Mouse (Mus musculus) heart, postnatal 25 days (tissue): ENCODE data around the gene Adcy2. TPM values are rescaled to one million over a fixed set of nuclear protein-coding genes. Genes with fewer than 3 reads are reported as not detected.

ENCODE experiments used
- DNase-seq: peaks from one replicate; pipeline ENCODE4 v3.0.0; 2022; ENCODE audit warnings: low spot score
- intact Hi-C: fragments of 180-260 bp; cut with DNase I; formaldehyde crosslinking; loops from one replicate; pipeline ENCODE4 v1.15.1; 2025
- total RNA-seq, 2 experiments: library from RNA; stranded (reverse); gene quantifications; 2 replicates each; pipeline ENCODE4 v1.2.3; 2021

Gene Adcy2
- total RNA-seq = under 1 TPM; 0.42 to 0.44 TPM

DNA sequence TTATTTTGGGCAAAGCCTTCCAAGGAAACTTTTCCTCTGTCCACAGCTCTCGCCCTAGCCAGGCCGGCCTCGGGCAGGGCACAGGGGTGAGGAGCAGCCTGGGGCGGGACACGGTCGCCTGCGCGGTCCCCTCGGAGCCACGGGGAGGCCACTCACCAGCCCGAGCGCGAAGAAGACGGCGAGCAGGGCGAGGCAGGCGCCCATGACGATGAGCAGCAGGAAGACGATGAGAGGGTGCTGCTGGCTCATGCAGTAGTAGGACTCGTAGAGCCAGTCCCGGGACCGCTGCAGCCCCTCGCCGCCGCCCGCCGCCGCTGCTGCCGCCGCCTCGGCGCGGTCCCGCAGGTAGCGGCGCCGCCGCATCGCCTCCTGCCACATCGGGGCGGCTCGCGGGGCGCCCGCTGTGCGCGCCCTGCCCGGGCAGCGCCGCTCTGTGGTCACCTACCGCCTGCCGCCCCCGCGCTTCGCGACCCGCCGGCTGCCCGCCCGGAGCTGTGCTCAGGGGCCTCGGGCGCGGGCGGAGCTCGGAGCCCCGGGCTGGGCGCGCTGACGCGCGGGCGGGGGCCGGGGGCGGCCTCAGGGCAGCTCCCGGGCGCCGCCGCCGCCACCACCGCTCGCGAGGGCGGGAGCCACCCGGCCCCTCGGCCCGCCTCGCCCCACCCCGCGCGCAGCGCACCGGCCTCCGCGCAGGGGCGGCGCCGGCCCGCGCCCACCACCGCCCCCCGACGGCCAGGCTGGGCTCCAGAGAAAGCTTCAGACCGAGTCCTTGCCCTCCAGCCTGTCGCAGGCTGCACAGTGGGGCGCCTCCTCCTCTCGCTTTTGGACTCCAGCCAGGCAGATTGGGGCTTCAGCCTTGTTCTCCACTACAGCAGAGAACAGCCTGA, at the start of gene Adcy2:
TSS of gene Adcy2 (minus strand) at position 624 of the 884 bp plus-strand sequence.
- intact Hi-C loops = no loop called here
- no peak for DNase-seq

GRCm38 (mm10) chr13:69036991-69037597, 37.8 kb upstream of the Adcy2 start:
- no peak for DNase-seq
- intact Hi-C loops = no loop called here

- no peak for DNase-seq
- intact Hi-C loops = no loop called here
These were observed 35.3 kb upstream of the Adcy2 start for GRCm38 (mm10) chr13:69034621-69035020.

DNA sequence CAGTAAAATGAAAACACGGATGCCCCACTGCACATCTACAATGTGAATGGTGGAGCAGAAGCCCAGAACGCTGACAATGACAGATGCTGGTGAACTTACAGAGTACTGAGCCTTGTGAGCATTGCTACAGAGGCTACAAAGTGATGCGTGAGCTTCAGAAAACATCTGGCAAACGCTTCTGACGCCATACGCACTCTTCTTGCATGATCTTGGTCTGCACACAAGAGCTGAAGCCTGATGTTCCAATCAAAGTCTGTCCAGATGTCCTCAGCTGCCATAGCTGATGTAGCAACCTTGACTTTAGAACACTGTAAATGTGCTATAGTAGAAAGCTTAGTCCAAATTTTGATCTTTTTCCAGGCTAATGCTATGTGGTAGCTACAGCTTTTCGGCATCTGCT, 34.2 kb upstream of the Adcy2 start:
- intact Hi-C loops = no loop called here
- no peak for DNase-seq

DNA sequence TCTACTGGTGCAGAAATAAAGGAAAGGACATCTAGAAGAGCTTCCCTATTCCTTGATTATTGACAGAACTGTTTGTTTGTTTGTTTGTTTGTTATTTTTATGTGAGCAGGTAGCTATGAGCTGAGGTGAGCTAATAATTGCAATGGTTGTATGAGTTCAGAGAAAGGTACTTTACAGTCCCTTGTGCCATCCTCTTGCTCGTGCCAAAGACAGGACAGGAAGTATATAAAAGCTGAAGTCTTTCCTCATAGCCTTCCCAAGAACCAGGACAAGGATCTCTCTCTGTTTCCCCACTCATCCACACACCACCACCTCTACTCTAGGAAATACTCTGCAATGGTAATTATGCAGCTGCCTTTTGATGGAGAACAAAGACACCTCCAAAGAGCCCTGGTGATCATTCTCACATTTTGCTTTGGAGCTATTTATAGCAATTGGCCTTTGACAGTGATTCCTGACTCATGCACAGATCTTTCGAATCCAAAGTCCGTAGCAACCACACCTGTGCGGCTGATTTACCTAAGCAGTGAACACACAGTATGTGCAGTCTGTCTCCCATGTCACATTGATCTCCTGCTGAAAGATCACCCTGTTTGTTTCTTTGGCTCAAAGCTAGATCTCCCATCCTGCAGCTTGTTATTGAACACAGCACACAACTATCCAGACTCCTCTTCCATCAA, 29.9 kb upstream of the Adcy2 start:
- intact Hi-C loops = no loop called here
- no peak for DNase-seq

- intact Hi-C loops = no loop called here
- no peak for DNase-seq
These were observed 25.6 kb upstream of the Adcy2 start for GRCm38 (mm10) chr13:69024964-69025363.

- intact Hi-C loops = no loop called here
- no peak for DNase-seq
These were observed 23.9 kb upstream of the Adcy2 start for GRCm38 (mm10) chr13:69023239-69023638.

DNA sequence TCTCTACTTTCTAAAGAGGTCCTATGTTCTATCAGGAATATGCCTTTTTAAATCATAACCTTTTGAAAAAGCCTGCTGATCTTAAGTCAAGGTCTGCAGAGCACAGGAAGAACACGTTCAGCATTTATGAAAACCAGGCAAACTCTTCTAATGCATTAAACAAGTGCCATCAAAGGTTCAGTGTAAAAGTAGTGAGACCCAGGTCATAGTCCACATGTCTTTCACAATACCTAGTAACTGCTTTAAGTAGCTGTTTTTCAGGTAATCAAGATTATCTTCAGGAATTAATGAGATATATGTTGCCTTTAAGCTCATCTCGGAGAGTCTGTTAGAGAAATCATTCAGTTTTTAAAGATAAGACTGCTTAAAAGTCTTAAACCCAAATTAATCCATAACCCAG, 21.2 kb upstream of the Adcy2 start:
- DNase-seq = no peak
- intact Hi-C loops = no loop called here

GRCm38 (mm10) chr13:69006915-69007314, 7.6 kb upstream of the Adcy2 start:
- DNase-seq = no peak
- intact Hi-C loops = loop anchor here (10.0 kb wide), 1 partner anchor 648 kb away; no protein-coding TSS in a partner anchor

- intact Hi-C loops = loop anchor here (10.0 kb wide), 1 partner anchor 649 kb away; no protein-coding TSS in a partner anchor
- DNase-seq = no peak
These were observed 6.8 kb upstream of the Adcy2 start for GRCm38 (mm10) chr13:69006091-69006490.

GRCm38 (mm10) chr13:69004406-69004805, 5.1 kb upstream of the Adcy2 start:
- no peak for DNase-seq
- intact Hi-C loops = loop anchor here (5.0 to 10.0 kb wide), 2 partner anchors 483 to 650 kb away; no protein-coding TSS in a partner anchor

DNA sequence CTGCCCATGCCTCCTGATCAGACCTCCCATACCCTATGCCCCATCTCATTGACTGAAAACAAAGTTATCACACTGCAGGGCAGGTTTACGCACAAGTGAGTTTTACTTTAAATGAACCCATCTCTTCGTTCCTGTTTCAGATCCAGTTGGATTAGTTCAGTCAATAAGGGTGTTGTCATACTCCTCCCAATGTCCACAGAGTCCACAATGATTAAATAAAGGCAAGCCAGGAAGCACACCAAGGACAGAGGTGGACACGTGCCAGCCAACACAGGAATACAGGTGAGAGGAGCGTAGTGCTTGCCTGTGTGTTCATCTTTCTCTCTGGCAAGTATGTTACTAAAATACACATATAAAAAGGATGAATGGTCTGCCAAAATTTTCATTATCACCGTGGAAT, 3.3 kb upstream of the Adcy2 start:
- DNase-seq = no peak
- intact Hi-C loops = loop anchor here (2.0 to 10.0 kb wide), 3 partner anchors 458 to 652 kb away; no protein-coding TSS in a partner anchor

DNA sequence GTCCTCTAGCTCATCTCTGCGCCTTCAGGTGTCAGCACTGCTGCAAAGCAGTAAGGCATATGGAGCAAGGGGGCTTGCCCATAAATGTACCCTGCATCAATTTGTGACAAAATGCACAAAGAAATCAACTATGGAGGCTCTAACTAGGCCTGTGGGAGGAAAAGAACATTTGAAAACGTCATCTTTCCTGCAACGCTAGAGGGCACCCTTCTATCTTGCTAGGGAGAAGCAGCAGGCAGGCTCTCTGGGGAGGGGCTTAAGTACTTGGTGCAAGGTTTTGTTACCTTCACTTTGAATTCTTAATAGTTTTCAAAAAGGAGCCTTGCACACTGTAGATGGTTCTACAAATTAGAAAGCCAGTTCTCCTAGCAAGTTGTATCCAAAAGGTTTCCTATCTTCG, 2.8 kb upstream of the Adcy2 start:
- intact Hi-C loops = loop anchor here (2.0 to 10.0 kb wide), 3 partner anchors 459 to 653 kb away; no protein-coding TSS in a partner anchor
- no peak for DNase-seq

DNA sequence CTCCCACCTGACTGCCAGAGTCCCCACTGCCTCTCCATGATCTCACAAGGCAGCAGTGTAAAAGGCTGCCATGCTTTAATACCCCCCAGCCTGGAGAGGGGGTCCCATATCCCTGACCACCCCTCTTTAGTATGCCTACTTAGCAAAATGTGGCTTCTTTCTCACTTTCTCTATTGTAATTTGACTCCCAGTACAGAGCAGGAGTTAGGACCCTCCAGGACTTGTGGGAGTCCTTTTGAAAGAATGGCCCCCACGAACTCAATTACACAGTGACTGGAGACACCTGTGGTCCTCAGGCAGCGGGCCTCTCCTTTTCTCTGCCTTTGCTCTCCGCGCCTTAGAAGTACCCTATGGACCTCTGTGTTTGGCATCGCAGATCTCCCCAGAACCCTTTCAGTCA, 485 bp upstream of the Adcy2 start:
- intact Hi-C loops = loop anchor here (5.0 to 10.0 kb wide), 2 partner anchors 487 to 655 kb away; no protein-coding TSS in a partner anchor
- no peak for DNase-seq

GRCm38 (mm10) chr13:68998558-68998917, 803 bp downstream of the Adcy2 start:
- DNase-seq = no peak
- intact Hi-C loops = no loop called here

DNA sequence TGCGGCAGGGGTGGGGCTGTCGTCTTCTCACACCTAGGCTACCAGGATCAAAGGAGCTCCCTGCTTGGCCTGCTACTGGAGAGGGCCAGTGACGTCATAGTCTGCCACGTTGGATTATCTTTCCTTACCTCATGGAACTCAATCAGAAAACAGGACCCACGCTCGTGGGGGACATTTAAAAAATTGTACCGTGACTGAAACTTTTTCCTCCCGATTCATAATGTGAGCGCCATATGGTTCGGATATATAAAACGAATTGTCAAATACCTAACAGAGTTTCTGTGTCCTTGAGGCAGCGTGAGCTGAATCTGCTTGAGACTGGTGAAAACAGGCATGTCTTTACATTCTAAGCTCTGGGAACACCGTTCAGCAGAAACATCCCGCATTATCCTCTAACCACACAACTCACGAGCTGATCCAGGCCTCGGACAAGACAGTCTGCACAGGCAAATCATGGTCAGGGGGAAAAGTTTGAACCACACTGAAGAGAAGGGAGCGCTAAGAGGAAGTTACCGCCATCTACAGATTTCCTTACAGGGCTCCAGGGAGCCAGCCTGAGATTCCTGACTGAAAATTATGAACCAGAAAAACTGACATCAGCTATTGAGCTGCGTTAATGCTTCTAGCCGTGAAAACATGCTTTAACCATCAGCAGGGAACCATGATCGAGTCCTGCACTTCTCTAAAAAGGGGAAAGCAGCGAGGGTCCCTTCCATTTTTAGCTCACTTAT, 1.4 kb downstream of the Adcy2 start:
- DNase-seq = no peak
- intact Hi-C loops = no loop called here

GRCm38 (mm10) chr13:68997386-68997785, 2.0 kb downstream of the Adcy2 start:
- intact Hi-C loops = no loop called here
- DNase-seq = no peak

GRCm38 (mm10) chr13:68996661-68997060, 2.7 kb downstream of the Adcy2 start:
- no peak for DNase-seq
- intact Hi-C loops = no loop called here

GRCm38 (mm10) chr13:68985789-68986188, 13.6 kb downstream of the Adcy2 start:
- DNase-seq = no peak
- intact Hi-C loops = no loop called here

DNA sequence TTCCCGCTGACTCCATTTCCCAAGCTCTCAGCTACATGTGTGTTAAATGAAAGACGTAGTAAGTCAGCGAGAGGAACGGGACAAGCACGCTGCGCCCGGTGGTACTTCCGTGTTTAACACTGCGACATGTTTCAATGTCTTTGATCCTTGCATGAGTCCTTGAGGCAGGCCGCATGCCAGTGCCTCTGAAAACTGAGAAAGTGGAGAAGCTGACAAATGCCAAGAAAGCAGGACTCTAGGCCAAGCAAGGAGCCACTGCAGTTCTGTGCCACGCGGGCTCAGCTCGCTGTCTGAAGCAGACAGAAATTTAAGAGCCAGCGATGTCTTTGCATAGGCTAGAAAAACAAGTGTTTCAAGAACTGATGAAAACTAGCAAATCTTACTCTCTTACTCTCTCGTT, 15.3 kb downstream of the Adcy2 start:
- DNase-seq = no peak
- intact Hi-C loops = no loop called here
